Mouse (Mus musculus): Measurements from ENCODE around the gene Samd3.

The Samd3 gene

DNA sequence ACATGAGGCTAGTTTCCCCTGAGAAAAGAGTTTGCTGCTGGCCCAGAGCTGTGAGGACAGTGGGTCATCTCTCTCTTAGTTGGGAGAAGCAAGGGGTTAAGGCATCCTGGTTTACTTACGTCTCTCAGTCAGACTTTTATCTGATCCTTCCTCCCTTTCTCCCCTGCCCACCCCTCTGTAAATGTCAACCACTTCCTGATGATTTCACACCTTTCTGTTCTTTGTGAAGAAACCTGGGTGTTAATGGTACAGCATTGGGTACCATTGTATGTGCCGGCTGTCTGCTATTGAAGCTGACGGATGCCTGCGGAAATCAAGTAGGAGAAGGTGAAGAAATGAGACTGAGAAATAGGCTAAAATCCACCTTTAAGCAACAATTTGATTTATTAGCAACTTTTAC is at the start of gene Samd3:
Gene Samd3 (plus strand): TSS at position 220 of the 400 bp plus-strand sequence.
- no peak for DNase-seq

GRCm38 (mm10) chr10:26185289-26185688 is 44.2 kb upstream of the Samd3 start:
- no peak for DNase-seq

GRCm38 (mm10) chr10:26190811-26191210 is 38.7 kb upstream of the Samd3 start:
- no peak for DNase-seq

DNA sequence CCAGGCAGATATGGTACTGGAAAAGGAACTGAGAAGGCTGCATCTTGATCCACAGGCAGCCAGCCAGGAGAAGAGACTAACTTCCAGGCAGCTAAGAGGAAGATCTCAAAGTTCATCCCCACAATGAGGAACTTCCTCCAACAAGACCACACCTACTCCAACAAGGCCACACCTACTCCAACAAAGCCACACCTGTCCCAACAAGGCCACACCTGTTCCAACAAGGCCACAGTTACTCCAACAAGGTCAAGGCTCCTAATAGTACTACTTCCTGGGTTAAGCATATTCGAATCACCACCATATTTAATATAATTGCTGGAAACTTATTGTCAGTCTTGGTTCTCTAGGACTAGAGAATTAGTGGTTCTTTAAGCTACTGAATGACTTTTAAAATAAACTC is 34.6 kb upstream of the Samd3 start:
- no peak for DNase-seq

DNA sequence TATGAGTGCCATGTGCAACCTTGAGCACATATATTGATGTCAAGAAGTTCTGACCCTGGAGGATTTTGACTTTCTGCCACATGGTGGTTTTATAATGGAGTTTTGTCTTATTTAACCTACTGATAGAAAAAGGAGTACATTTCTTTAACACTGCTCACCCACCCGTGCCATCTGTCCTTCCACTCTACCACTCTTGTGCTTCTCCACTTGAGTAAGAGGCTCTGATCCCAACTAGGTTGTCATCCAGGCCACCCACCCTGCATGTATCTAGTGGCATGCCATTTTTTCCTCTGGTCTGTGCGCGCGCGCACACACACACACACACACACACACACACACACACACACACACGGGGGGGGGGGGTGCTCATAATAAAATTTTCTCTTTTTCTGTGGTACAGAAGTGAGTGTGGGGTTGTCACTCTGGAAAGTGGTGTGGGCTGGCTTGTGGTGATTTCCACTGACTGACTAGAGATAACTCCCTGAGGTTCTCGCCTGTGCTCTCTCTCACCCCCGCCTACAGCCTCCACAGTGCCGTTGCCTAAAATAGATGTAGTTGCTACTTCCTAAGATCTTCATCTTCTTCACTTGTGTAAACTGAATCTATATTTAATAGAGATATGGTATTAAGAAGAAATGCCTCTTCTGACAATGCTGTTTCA is 26.7 kb upstream of the Samd3 start:
- DNase-seq: no peak

GRCm38 (mm10) chr10:26220729-26221128 is 8.8 kb upstream of the Samd3 start:
- DNase-seq: no peak

DNA sequence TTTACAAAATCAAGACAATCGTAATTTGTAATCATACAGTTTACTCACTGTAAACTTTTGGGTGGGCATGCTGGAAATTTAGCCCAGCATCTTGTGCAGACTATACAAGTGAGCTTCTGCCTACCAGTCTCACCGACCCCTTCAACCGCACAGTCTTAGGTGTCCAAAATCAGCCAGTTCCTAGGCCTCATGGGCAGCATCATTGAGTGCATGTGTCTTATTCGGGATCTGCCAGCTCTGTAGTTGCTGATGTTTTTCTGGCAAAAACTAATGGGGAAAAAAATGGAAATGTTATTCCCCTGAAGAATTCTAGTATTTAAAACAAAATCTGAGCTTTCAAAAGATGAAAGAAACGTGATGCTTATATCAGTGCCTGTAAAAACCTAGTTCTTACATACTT is 3.3 kb upstream of the Samd3 start:
- DNase-seq: no peak

- no peak for DNase-seq
Observed at GRCm38 (mm10) chr10:26226734-26227133, 2.8 kb upstream of the Samd3 start.

- DNase-seq: no peak
Observed at GRCm38 (mm10) chr10:26228187-26228586, 1.3 kb upstream of the Samd3 start.

- DNase-seq: no peak
Observed at GRCm38 (mm10) chr10:26232071-26232653, 2.7 kb downstream of the Samd3 start.

DNA sequence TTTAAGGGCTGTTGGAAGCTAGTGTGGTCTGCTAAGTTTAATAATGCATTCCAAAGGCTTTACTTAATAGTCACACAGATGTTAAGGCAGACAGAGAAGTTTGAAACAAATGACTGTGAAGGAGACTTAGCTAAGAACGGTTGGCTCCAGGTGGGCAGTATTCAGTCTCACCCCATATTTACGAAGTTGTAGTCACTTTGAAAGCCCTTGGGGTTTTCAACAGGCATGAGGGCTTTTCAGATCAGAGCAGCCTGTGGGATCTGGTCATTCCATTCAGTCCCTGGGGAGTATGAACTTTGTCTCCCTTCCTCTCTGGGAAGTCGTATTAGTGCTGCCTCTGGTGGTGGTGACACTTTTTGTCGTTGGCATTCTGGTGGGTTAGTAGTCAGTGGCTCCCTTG is 9.1 kb downstream of the Samd3 start:
- DNase-seq: no peak

DNA sequence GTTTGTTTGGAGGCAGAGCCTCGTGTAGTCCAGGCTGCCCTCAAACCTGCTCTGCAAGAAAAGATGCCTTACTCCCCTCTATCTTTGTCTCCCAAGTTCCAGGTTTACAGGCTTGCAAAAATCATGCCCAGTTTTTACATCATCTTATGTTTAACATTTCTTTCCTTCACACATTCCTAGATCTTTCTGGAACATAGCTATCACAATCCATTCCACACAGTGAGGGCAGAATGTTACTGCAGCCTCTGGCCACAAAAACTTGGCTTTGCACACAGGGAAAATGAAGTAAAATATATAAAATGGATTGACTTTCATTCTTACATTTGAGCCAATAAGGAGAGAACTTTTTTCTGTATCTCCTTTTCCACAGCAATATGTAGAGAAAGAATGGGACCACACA is 9.6 kb downstream of the Samd3 start:
- DNase-seq: no peak

DNA sequence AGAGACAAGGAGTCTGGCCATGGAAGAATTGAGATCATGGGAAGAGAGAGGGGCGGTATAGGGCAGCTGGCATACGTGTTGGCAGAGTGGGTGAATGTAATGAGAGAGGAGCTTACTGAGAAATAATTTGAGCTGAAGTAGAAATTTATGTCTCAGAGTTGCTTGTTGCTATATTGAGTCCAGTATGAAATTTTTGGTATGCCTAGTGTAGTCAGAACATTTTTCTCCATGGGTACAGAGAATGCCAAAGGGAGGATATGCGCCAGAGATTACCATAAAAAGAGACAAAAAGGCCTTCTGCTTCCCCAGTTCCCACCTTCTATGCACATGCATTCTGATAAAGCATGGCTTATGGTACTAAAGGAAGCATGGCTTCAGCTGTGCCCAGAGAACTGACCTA is 13.7 kb downstream of the Samd3 start:
- DNase-seq: no peak

DNA sequence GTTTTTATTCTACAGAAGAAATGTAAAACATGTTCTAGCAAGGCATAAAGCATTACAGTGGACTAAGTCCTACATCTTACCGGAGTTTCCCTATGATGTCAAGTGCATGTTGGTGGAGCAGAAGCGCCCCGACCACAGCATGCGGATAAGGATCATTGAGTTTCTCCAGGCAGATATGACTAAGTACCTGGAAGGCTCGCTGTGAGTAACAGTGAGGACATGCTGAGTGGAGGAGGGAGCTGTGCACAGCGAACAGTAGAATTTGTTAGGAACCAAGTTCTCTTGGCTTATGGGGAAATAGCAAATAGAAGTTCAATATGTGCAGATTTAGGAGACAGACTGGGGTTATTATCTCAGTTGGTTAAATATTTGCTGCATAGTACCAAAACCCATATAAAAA is 15.0 kb downstream of the Samd3 start:
- DNase-seq: no peak

- DNase-seq: no peak
Observed at GRCm38 (mm10) chr10:26249426-26250165, 20.1 kb downstream of the Samd3 start.

- DNase-seq: no peak
Observed at GRCm38 (mm10) chr10:26259908-26260307, 30.4 kb downstream of the Samd3 start.

- DNase-seq: no peak
Observed at GRCm38 (mm10) chr10:26263744-26264459, 34.4 kb downstream of the Samd3 start.

- DNase-seq: no peak
Observed at GRCm38 (mm10) chr10:26275414-26275813, 45.9 kb downstream of the Samd3 start.

DNA sequence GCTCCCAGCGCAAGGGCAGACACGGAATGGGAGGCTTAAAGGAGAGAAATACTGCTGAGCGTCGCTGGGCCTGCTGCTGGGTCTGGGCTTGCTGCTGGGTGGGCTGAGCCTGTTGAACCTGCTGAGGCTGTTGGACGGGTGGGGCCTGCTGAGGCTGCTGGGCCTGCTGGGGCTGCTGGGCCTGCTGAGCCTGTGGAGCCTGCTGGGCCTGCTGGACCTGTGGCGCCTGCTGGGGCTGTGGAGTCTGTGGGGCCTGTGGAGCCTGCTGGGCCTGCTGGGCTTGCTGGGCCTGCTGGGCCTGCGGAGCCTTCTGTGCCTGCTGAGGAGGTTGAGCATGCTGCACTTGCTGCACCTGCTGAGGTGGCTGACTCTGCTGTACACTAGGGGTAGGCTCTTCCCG is 50.5 kb downstream of the Samd3 start:
- no peak for DNase-seq

DNA sequence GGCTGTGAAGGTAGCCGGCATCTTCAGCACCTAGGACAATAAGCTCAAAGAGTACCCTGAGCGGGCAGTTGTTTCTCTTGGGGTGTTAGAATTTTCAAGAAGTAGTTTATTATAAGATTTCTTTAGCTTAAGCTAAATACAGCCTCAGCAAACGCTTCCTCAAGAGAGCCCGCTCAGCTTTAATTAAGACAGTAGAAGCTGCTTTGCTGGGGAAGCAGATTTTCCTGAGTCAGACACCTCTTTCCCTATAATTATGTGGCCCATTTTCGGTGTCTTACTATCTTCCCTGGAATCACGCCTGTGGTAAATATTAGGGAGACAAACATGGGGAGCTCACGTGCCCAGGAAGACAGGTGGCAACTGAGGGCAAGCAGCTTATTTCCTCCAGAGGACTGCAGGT is 57.6 kb downstream of the Samd3 start:
- no peak for DNase-seq

GRCm38 (mm10) chr10:26297200-26297599 is 67.7 kb downstream of the Samd3 start:
- no peak for DNase-seq

DNA sequence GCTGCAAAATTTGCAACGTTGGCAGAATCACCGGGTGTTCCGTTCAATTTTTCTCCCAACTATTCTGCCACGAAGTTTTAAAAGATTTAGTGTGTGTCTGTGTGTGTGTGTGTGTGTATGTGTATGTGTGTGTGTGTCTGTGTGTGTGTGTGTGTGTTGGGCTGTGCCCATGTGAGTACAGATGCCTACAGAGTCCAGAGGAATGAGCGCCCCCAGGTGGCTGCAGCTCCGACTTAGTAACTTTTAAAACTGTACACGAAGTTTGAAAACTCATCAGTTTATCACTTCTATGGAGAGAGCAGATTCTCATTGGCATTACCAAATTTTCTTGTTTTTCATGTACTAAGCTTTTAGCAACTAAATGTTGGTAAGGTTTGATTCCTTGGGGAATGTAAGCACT is 68.1 kb downstream of the Samd3 start:
- no peak for DNase-seq

DNA sequence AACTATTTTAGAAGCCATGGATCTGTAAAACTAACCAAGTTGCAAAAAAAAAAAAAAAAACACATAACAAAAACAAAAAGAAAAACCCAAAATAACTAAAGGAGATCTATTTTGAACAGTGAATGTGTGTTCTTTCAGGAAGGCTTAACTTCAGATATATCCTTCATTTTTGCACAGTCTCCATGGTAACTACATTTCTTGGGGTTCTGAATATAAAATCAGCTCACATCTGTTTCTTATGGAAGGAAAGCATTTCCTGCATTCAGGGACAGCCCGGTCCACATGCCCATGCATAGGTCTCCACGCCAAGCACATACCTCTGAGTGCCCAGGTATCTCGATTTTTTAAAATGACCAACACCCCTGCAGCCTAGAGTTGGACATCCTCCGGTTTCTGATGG is 72.8 kb downstream of the Samd3 start:
- DNase-seq: no peak

DNA sequence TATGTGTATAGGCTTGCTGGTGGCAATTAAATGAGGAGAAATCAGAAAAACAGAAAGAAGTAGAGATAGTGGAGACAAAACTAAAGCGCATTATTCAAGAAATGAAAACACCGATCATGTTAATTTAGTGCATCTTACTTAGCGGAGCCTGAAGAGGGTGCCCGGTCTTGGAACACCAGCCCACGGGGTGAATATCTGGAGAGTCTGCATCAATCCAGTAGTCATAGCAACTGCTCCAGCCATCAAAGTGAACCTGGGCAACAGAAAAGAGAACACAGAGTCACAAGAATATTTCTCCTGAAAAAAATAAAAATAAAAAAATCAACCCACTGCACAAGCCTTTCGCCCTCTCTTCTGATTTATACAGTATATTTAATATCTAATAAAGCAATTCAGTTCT is 74.0 kb downstream of the Samd3 start:
- DNase-seq: no peak
